Mouse (Mus musculus) midbrain, embryonic 13.5 days (tissue): Measurements from ENCODE around the gene Rnf144a. TPM values are rescaled to one million over a fixed set of nuclear protein-coding genes. Genes with fewer than 3 reads are reported as not detected.

ENCODE experiments used
- ATAC-seq: fragments of 200-750 bp; cut with Nextera tagmentation; 2 replicates; pipeline ENCODE4 v1.8.0; 2017; ENCODE audit warnings: mild to moderate bottlenecking, moderate TSS enrichment, moderate library complexity
- H3K27ac ChIP-seq: fragments of 300-500 bp; sonication (generic); 2 replicates; pipeline ENCODE4 v1.5.1; 2015; ENCODE audit warnings: inconsistent platforms, mild to moderate bottlenecking, moderate library complexity
- H3K27me3 ChIP-seq: fragments of 300-500 bp; sonication (generic); 2 replicates; pipeline ENCODE4 v1.6.1; 2015; ENCODE audit warnings: mild to moderate bottlenecking, inconsistent platforms
- H3K36me3 ChIP-seq: fragments of 300-500 bp; sonication (generic); 2 replicates; pipeline ENCODE4 v1.6.1; 2015; ENCODE audit warnings: mild to moderate bottlenecking, inconsistent platforms
- H3K4me1 ChIP-seq: fragments of 300-500 bp; sonication (generic); replicated peaks from 2 replicates; pipeline ENCODE4 v1.6.1; 2015; ENCODE audit warnings: inconsistent platforms
- H3K4me2 ChIP-seq: fragments of 300-500 bp; sonication (generic); replicated peaks from 2 replicates; pipeline ENCODE4 v1.6.1; 2015; ENCODE audit warnings: moderate library complexity, mild to moderate bottlenecking, inconsistent platforms
- H3K4me3 ChIP-seq: fragments of 300-500 bp; sonication (generic); replicated peaks from 2 replicates; pipeline ENCODE4 v1.5.1; 2015; ENCODE audit warnings: mild to moderate bottlenecking, inconsistent platforms
- H3K9ac ChIP-seq: fragments of 300-500 bp; sonication (generic); replicated peaks from 2 replicates; pipeline ENCODE4 v1.6.1; 2015; ENCODE audit warnings: mild to moderate bottlenecking, inconsistent platforms
- H3K9me3 ChIP-seq: fragments of 300-500 bp; sonication (generic); 2 replicates; pipeline ENCODE4 v1.6.1; 2016; ENCODE audit warnings: mild to moderate bottlenecking, inconsistent platforms
- WGBS: fragments of 180-500 bp; shearing (Covaris S2); methylation state at CpG from one replicate; pipeline ENCODE4 v1.1.7; 2015; 5-methylcytosine and 5-hydroxymethylcytosine counted together
- polyA plus RNA-seq: library from polyadenylated mRNA; unstranded; fragments of >200 nt; fragmentation: Nextera tagmentation; extraction: Ambion mirVana; gene quantifications from 2 replicates; pipeline ENCODE4 v1.2.1, GENCODE M21; 2015

Rnf144a gene
- polyA plus RNA-seq, 1 experiment from 2014 or later: 29.0 TPM

DNA sequence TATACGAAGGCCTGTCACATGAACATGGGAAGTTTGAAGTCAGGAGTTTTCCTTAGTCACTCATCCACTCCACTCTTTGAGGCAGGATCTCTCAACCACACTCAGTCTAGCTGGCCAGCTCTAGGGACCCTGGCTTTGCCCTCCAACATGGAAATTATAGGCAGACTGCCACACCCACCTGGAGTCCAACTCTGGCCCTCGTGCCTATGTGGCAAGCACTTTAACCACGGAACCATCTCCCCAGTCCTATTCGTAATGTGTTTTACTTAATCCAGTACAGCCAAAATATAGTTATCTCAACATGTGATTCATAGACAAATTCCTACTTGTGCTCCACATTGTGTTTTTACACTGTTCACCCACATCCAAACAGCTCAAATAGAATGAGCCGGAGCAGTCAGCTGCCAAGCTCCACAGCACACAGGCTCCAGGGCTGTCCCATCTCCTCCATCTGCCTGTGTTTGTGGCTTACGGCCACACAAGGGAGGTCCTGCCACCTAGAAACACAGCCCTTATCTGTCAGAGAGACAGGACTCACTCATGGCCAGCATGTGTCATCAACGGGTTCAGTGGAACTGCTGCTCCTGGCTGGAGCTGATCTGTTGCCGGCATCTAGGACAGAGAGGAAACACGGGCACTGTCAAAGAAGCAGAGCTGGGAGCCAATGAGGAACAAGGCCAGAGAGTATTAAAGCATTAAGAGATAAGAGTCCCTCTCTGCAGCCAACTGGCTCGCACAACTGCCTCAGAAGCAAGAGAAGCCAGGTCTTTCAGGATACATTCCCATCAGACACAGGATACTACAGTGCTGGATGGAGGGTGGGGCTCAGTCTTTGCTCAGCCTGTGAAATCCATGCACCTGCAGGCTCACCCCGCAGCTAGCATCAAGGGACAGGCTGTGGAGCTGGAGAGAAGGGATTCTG is 10.0 kb downstream of the Rnf144a start:
- WGBS: 84% methylated on average over 11 of the region's 11 CpGs

DNA sequence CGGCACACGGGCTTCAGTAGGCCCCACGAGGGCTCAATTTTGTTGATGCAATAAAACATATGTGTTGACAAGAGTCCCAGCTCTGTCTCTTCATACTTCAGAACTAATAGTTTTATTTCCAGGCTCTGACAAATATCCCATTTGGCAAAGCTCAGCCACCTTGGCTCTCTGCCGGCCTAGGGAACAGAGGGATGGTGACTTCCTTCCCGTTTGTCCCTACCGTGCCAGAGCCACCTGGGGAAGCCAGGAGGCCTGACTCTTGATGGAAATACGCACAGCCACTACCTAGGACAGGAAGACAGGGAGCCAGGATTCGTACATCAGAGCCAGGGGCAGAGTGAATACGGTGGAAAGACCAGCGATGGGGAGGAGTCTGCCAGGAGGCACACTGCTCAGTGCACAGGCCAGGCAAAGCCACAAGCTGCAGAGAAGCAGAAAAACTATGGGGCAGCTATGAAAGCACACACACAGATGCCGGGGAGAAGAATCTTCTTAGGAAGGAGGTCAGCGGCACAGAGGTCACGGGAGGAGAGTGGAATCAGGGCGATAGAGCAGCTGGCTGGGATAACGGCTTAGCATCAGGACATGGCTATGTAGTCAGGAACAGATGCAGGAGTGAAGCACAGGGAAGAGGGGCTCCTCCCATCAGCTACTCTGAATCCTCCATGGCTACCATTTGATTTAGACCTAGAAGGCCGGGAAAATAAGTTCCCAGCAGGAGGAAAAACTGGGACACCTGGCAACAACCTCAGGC is 11.5 kb downstream of the Rnf144a start:
- no peak for ATAC-seq
- H3K4me2 ChIP-seq: no peak overlapping the region
- H3K4me1 ChIP-seq: peaks cover 17% of the 10 kb centered on the region; the same call in 1 of the 2 replicates

More for the DNA sequence above, 10.0 kb downstream of the Rnf144a start:
- H3K4me3 ChIP-seq: no peak overlapping the region
- no peak overlapping the region for H3K4me2 ChIP-seq
- peaks cover 40% of the 10 kb centered on the region for H3K36me3 ChIP-seq
- H3K27ac ChIP-seq: peak overlapping the region; percentile 35; the same call in 1 of the 2 replicates
- H3K4me1 ChIP-seq: peaks cover 22% of the 10 kb centered on the region; the same call in 1 of the 2 replicates
- H3K27me3 ChIP-seq: no peaks in the 10 kb centered on the region
- H3K9ac ChIP-seq: no peak overlapping the region
- no peak for ATAC-seq
- no peaks in the 10 kb centered on the region for H3K9me3 ChIP-seq

DNA sequence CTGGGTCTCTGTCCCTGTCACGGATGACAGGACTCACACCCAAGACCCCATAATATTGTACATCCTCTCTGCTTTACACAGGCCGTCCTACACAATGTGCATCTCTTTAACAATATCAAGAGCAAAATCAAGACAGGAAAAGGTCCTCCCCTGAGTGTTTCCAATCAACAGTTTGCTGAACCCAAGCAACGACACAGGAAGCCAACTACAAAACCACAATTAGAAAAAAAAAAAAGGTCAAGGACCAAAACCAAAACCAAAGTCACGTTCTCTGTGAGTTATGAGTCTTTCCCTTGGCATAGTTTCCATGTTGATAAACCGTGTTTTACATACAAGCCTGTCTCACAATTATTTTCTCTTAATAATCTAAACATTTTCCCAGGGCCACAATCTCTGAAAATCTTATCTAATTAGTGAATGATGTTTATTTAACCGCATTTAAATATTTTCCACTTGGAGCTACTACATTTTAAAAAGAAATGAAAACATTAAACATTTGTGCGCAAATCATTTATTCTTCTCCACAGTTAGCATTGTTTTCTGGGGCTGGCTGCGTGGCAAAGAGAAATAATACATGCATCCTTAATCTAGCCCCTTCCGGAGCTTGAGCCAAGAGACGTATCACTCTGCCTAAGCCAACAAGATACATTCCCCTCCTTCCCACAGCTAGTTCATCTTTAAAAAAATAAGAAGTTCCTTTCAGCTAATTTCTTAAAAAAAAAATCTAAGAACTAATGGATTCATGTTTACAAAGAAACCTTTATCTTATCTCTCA is 13.2 kb downstream of the Rnf144a start:
- Histone ChIP-seq H3K9me3 (no peaks in the 10 kb centered on the region), H3K4me3 (no peak overlapping the region), H3K4me1 (0 out of 2 replicates have a peak, but pooled peaks cover 15% of the 10 kb centered on the region), H3K4me2 (no peak overlapping the region), H3K27me3 (no peaks in the 10 kb centered on the region), H3K36me3 (peaks cover 25% of the 10 kb centered on the region), H3K9ac (no peak overlapping the region), H3K27ac (no peak overlapping the region)
- no peak for ATAC-seq
- 85% methylated on average over 10 of the region's 10 CpGs for WGBS

More for the DNA sequence above, 11.5 kb downstream of the Rnf144a start:
- H3K36me3 ChIP-seq: peaks cover 33% of the 10 kb centered on the region
- no peak overlapping the region for H3K4me3 ChIP-seq
- no peaks in the 10 kb centered on the region for H3K27me3 ChIP-seq
- H3K9ac ChIP-seq: no peak overlapping the region
- H3K9me3 ChIP-seq: no peaks in the 10 kb centered on the region
- WGBS: 87% methylated on average over 16 of the region's 16 CpGs
- H3K27ac ChIP-seq: no peak overlapping the region

DNA sequence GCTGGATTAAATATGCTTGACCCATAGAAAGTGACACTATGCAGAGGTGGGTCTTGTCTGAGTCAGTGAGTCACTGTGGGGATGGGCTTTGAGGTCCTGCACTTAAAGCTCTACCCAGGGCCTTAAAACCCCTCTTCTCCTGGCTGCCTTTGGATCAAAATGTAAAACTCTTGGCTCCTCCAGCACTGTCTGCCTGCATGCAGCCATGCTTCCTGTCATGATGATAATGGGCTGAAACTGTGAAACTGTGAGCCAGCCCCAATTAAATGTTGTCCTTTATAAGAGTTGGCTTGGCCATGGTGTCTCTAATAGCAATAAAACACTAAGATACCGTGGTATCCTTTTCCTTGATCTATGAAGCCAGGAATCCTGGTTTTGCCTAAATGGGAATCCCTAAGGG is 13.8 kb downstream of the Rnf144a start:
- Histone ChIP-seq H3K9ac (no peak overlapping the region), H3K4me2 (no peak overlapping the region), H3K4me1 (0 out of 2 replicates have a peak, but pooled peaks cover 15% of the 10 kb centered on the region), H3K36me3 (peaks cover 25% of the 10 kb centered on the region), H3K27me3 (no peaks in the 10 kb centered on the region), H3K27ac (no peak overlapping the region), H3K4me3 (no peak overlapping the region), H3K9me3 (no peaks in the 10 kb centered on the region)
- ATAC-seq: no peak
- WGBS: 95% methylated on average over 1 of the region's 1 CpGs

DNA sequence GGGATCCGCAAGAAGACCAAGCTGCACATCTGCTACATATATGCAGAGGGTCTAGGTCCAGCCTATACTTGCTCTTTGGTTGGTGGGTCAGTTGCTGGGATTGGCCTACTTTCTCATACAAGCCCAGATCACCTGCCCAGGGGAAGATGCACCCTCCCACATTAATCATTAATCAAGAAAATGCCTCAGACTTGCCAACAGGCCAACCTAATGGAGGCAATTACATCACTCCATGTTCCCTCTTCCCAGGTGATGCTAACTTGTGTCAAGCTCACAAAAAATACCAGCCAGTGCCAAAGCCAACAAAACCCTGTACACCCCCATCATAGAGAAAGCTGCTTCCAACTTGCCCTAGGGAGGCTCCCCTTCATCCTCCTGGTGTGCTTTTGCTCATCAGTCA is 14.3 kb downstream of the Rnf144a start:
- H3K9me3 ChIP-seq: no peaks in the 10 kb centered on the region
- H3K4me1 ChIP-seq: 0 out of 2 replicates have a peak, but pooled peaks cover 11% of the 10 kb centered on the region
- no peak overlapping the region for H3K27ac ChIP-seq
- H3K27me3 ChIP-seq: no peaks in the 10 kb centered on the region
- H3K4me3 ChIP-seq: no peak overlapping the region
- ATAC-seq: no peak
- H3K4me2 ChIP-seq: no peak overlapping the region
- no peak overlapping the region for H3K9ac ChIP-seq
- 92% methylated on average over 1 of the region's 1 CpGs for WGBS
- H3K36me3 ChIP-seq: peaks cover 25% of the 10 kb centered on the region

DNA sequence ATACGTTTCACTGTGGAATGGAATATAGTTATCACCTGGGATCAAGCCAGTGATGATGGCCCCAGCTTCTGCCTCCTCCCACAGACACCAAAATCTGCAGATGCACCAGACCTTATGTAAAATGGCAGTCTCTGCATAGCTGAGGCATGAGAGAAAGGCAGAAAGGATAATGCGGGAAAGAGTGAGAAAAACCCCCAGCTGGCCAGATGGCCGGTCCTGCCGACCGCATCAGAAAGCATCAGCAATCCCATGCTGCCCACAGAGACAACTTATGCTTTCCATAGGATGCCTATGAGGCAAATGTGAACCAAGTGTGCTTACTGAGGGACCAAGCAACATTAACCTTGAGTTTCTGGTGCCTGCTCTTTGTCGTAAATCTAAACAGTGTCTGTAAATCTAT is 15.7 kb downstream of the Rnf144a start:
- no peaks in the 10 kb centered on the region for H3K9me3 ChIP-seq
- 89% methylated on average over 6 of the region's 6 CpGs for WGBS
- H3K4me1 ChIP-seq: peaks cover 10% of the 10 kb centered on the region
- H3K36me3 ChIP-seq: peaks cover 18% of the 10 kb centered on the region
- H3K4me2 ChIP-seq: no peak overlapping the region
- no peak overlapping the region for H3K4me3 ChIP-seq
- no peak overlapping the region for H3K27ac ChIP-seq
- H3K27me3 ChIP-seq: no peaks in the 10 kb centered on the region
- H3K9ac ChIP-seq: no peak overlapping the region
- no peak for ATAC-seq

DNA sequence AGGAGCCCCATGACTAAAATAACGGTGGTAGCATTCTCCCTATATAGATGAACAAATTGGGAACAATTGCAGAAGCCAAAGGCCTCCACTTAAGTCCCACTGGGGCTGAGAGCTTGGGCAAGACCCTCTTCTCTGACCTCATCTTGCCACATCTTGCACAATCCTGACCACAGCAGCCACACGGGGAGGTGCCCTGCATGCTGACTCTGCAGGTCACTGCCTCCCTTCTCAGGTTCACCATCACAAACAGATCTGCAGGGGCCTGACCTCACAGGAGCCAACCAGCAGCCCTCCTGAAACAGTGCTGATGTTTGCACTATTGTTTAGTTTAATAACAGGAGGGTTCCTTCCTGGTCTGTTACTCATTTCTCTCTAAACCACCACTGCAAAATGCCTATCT is 16.5 kb downstream of the Rnf144a start:
- Histone ChIP-seq H3K9ac (no peak overlapping the region), H3K4me3 (no peak overlapping the region), H3K9me3 (no peaks in the 10 kb centered on the region), H3K36me3 (peaks cover 11% of the 10 kb centered on the region), H3K4me1 (peaks cover 16% of the 10 kb centered on the region), H3K27me3 (no peaks in the 10 kb centered on the region), H3K4me2 (no peak overlapping the region), H3K27ac (no peak overlapping the region)
- 77% methylated on average over 2 of the region's 2 CpGs for WGBS
- ATAC-seq: no peak

DNA sequence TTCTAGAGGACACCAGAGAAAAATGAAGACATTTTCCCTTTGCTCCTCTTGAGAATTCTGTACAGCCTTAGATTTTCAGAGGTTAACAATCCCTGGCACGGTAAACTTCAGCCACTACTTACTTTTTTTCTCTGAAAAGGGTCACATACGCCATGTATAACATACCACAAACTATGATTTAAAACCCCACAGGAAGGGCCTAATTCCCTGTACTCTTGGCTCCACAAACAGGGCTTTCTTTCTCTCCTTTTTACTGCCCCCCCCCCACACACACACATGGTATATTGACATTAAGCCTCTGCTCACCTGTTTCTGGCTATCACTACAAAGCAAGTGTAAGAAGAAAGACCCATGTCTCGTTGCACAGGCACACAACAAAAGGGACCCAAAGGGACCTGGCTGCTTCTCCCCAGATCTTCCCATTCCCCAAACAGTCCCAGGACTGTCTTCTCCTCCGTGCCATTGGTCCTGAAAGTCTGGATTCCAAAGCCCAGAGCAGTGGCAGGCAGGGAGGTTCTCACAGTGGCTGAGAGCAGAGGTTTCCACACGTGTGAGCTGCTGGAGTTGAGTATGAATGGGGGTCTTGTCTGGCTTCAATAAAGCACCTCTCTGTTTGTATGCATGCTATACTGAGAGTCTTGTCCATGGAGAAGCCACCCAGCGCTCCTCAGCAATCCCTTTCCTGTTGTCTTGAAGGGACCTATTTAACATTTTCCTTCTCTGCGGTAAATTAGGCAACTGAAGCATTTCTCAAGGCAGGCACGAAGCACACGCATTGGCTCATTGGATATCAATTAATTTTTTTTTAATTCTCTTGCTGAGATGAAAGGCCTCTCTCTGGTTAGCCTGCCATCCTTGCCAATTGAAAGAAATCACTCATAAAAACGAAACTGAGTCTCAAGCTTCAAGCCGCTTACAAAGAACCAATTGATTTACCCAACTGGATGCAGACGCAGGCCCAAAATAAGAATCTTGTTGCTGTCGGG is 20.3 kb downstream of the Rnf144a start:
- H3K27ac ChIP-seq: peak overlapping the region; percentile 56
- H3K4me2 ChIP-seq: no peak overlapping the region
- no peaks in the 10 kb centered on the region for H3K36me3 ChIP-seq
- peaks cover 16% of the 10 kb centered on the region for H3K4me1 ChIP-seq
- no peak overlapping the region for H3K9ac ChIP-seq
- no peaks in the 10 kb centered on the region for H3K9me3 ChIP-seq
- H3K27me3 ChIP-seq: no peaks in the 10 kb centered on the region
- 68% methylated on average over 13 of the region's 13 CpGs for WGBS
- H3K4me3 ChIP-seq: no peak overlapping the region
- 0 out of 2 replicates have a peak, but pooled peaks have one; percentile 58 for ATAC-seq

DNA sequence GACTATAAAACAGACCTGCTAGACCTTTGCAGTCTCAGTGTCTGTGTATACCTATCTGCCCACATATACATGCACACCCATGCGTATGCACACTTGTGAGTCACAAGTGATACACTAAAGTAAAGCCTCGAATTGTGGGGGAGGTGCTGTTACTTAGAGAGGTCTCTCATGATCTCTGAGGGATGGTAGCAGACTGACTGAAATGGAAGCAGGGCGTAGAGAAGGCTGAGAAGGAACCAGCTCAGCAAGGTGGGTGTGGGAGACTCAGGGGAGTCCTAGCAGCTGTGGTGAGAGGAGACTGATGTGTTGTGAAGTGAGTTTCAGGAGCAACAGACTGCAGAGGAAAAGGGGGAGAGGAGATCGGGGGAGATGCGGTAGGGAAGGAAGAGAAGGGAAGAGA is 21.8 kb downstream of the Rnf144a start:
- peaks cover 14% of the 10 kb centered on the region for H3K36me3 ChIP-seq
- peaks cover 13% of the 10 kb centered on the region for H3K4me1 ChIP-seq
- no peak overlapping the region for H3K4me2 ChIP-seq
- H3K9ac ChIP-seq: no peak overlapping the region
- no peak for ATAC-seq
- H3K9me3 ChIP-seq: no peaks in the 10 kb centered on the region
- WGBS: 89% methylated on average over 5 of the region's 5 CpGs
- no peak overlapping the region for H3K27ac ChIP-seq
- no peak overlapping the region for H3K4me3 ChIP-seq
- H3K27me3 ChIP-seq: no peaks in the 10 kb centered on the region

DNA sequence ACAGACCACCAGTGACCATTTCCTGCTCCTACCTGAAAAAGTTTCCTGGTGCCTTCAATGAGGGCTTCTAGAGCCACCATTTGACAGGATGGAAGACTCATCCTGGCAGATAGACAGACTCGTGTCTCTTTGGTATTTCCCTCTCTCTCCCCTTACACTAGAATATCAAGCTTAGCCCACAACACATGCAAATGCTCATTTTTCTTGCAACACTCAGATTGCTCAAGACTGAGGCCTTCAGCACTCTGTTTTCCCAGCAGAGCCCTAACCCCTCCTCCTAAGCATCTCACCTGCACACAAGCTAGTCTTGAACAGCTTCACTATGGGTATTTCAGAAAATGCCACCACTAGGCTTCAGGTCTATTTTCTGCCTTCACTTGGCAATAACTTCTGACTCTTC is 23.9 kb downstream of the Rnf144a start:
- Histone ChIP-seq H3K27me3 (no peaks in the 10 kb centered on the region), H3K9me3 (no peaks in the 10 kb centered on the region), H3K36me3 (peaks cover 30% of the 10 kb centered on the region), H3K9ac (no peak overlapping the region), H3K4me2 (no peak overlapping the region), H3K27ac (no peak overlapping the region), H3K4me1 (peaks cover 13% of the 10 kb centered on the region), H3K4me3 (no peak overlapping the region)
- no peak for ATAC-seq
- WGBS: 91% methylated on average over 1 of the region's 1 CpGs

DNA sequence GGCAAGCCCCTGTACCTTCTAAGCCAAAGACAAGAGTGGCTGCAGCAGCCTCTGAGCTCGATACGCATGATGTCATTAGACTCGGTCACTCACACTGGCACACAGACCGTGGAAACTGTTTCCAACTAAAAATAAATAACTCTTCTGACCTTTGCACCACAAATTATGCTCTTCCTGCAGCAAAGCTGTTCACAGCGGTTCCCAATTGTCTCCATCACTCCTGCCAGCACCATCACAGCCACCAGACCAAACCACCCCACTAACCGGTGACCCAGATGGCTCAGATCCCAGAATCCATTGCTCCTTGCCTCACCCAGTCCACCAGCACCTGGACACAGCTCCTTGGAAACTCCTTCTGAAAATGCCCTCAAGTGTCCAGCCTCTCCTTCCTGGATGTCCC is 27.5 kb downstream of the Rnf144a start:
- no peak for ATAC-seq
- Histone ChIP-seq H3K4me3 (no peak overlapping the region), H3K27ac (no peak overlapping the region), H3K9me3 (no peaks in the 10 kb centered on the region), H3K4me1 (no peaks in the 10 kb centered on the region), H3K4me2 (no peak overlapping the region), H3K9ac (no peak overlapping the region), H3K27me3 (no peaks in the 10 kb centered on the region), H3K36me3 (peaks cover 63% of the 10 kb centered on the region)
- 87% methylated on average over 6 of the region's 6 CpGs for WGBS
